Mouse (Mus musculus) naive thymus-derived CD4-positive, alpha-beta T cell, adult 2 months (primary cell): ENCODE data around the gene Rnf222.

ENCODE experiments used
- DNase-seq: peaks from one replicate; pipeline ENCODE4 v3.0.0-alpha.2; 2011; ENCODE audit warnings: low read depth

Gene Rnf222

GRCm38 (mm10) chr11:68888253-68888652 is at the start of gene Rnf222:
Rnf222 (plus strand) TSS chr11:68888553.
- DNase-seq, result no peak

GRCm38 (mm10) chr11:68839606-68840005 is 48.7 kb upstream of the Rnf222 start:
- no peak for DNase-seq

- no peak for DNase-seq
Observed at GRCm38 (mm10) chr11:68850862-68851261, 37.5 kb upstream of the Rnf222 start.

- DNase-seq, result no peak
Observed at GRCm38 (mm10) chr11:68851644-68852485, 36.5 kb upstream of the Rnf222 start.

- DNase-seq, result no peak
Observed at GRCm38 (mm10) chr11:68852486-68852901, 35.9 kb upstream of the Rnf222 start.

- DNase-seq, result peak; percentile 100
Observed at GRCm38 (mm10) chr11:68852932-68853409, 35.4 kb upstream of the Rnf222 start.

- DNase-seq, result peak; percentile 34
Observed at GRCm38 (mm10) chr11:68853611-68854401, 34.5 kb upstream of the Rnf222 start.

- DNase-seq, result no peak
Observed at GRCm38 (mm10) chr11:68854621-68855020, 33.7 kb upstream of the Rnf222 start.

GRCm38 (mm10) chr11:68857329-68857728 is 31.0 kb upstream of the Rnf222 start:
- DNase-seq, result no peak

- DNase-seq, result no peak
Observed at GRCm38 (mm10) chr11:68859943-68860593, 28.3 kb upstream of the Rnf222 start.

- no peak for DNase-seq
Observed at GRCm38 (mm10) chr11:68862260-68862659, 26.1 kb upstream of the Rnf222 start.

- no peak for DNase-seq
Observed at GRCm38 (mm10) chr11:68863631-68864091, 24.7 kb upstream of the Rnf222 start.

- DNase-seq, result no peak
Observed at GRCm38 (mm10) chr11:68864544-68865189, 23.7 kb upstream of the Rnf222 start.

GRCm38 (mm10) chr11:68871277-68871676 is 17.1 kb upstream of the Rnf222 start:
- DNase-seq, result no peak

GRCm38 (mm10) chr11:68871748-68872147 is 16.6 kb upstream of the Rnf222 start, which contains the start of gene Ndel1:
Ndel1 (minus strand) TSS chr11:68871858.
- no peak for DNase-seq

GRCm38 (mm10) chr11:68874841-68875240 is 13.5 kb upstream of the Rnf222 start:
- DNase-seq, result peak; percentile 81

GRCm38 (mm10) chr11:68878811-68879210 is 9.5 kb upstream of the Rnf222 start:
- DNase-seq, result no peak

- no peak for DNase-seq
Observed at GRCm38 (mm10) chr11:68882107-68882506, 6.2 kb upstream of the Rnf222 start.

- no peak for DNase-seq
Observed at GRCm38 (mm10) chr11:68883843-68884242, 4.5 kb upstream of the Rnf222 start.

GRCm38 (mm10) chr11:68884368-68884767 is 4.0 kb upstream of the Rnf222 start:
- no peak for DNase-seq

- DNase-seq, result no peak
Observed at GRCm38 (mm10) chr11:68886091-68886490, 2.3 kb upstream of the Rnf222 start.

GRCm38 (mm10) chr11:68888653-68889052 is 300 bp downstream of the Rnf222 start:
- DNase-seq, result no peak
